Mouse (Mus musculus): ENCODE measurements around the gene Atp2a2.
"Not testable (repeated sequence)": the region's sequence is repeated elsewhere in the genome, so short reads cannot be mapped to it uniquely, and the experiment has no call there.

The Atp2a2 gene

DNA sequence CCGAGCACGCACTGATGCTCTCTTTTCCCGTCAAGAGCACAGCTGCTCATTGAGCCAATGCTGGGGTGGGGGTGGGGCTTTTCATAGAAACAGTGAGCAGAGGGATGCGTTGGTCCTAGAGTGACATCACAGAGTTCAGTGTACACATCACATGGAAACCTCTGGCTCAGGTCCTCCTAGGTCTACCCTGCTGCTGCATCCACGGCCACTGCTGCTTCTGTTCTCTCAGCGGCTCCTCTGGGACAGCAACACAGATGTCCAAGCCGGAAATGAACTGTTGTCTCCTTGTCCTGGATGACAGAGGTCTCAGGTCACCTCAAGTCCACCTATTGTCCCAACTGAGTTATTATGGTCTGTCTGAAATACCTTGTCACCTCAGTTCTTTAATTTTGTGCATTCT lies 52.1 kb downstream of the Atp2a2 start:
- DNase-seq (ENCODE audit: low spot score): no peak

DNA sequence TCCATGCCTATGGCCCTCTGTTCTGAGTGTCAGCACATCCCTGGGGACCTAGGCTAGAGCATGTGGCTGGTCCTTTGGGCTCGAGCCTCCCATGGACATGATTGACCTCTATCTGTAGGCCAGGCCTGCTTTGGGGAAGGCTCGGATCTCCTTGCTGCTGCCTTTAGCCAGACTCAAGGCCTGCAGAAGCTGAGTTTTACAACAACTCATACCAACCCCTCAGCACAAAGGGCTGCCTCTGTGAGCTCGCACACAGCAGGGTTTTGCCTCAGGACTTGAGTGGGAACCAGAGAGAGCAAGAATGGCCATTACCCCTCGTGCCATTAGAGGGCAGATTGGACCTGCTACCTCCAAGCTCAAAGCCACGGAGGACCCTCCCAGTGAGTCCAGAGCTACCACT lies 53.2 kb downstream of the Atp2a2 start:
- DNase-seq (ENCODE audit: low spot score): no peak

DNA sequence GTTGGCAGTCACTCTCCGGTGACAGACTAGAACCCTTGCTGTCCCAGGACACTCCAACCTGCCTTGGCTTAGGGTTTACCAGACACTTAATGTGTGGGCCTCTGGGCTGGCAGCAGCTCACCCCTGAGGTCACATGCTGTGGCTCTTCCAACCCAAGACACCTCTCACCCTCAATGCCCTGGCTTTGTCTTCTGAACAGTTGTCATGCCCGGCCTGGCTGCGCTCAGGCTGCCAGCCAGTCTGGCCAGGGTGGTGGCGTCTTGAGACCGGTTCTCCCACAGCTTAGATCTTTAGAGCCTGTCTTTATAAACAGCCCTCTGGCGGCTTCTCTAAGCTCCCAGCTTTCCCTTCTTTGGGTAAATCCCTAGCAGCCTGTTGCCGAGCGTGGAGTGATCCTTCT lies 54.2 kb downstream of the Atp2a2 start:
- no peak for DNase-seq (ENCODE audit: low spot score)

DNA sequence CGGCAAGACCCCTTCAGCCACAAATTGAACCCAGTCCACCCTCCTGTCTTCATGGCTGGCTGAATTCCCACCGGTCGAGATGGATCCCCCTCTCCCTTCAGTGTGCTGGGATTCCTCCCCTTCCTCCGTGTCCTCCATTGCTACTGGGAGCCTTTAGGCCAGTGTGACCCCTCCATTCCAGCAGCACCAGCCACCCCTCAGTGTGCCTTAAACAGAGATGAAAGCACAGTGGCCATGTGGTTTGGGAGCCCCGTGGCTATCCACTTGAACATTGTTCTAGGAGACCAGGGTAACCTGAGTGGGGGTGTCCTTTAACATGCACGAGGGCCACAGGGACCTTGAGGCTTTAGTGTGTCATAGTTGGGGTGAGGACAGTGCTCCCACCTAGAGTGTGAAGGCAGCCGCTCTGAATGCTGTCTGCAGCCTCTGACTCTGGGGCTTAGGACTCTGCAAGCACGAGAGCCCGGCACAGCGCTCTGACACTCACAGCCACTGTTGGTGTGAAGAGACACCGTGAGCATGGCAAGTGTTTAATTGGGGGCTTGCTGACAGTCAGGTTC lies 56.9 kb downstream of the Atp2a2 start:
- DNase-seq (ENCODE audit: low spot score): no peak

DNA sequence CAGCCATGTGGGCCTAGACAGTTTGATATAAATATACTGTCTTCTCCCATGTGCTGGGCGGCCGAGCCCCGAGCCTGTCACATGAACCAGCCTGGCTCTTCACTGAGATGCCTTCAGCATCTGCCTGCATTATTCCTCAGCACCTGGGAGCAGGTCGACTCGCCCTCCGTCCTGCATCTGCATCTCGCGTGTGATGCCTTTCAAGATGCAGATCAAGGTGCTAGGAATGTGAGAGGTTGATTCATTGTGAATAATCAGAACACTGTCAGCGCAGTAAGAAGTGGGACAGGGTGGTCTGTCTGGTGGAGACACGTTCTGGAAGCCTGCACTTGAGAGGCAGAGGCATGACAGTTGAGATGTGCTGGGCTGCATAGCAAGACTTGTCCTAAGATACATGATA lies 57.5 kb downstream of the Atp2a2 start:
- no peak for DNase-seq (ENCODE audit: low spot score)

DNA sequence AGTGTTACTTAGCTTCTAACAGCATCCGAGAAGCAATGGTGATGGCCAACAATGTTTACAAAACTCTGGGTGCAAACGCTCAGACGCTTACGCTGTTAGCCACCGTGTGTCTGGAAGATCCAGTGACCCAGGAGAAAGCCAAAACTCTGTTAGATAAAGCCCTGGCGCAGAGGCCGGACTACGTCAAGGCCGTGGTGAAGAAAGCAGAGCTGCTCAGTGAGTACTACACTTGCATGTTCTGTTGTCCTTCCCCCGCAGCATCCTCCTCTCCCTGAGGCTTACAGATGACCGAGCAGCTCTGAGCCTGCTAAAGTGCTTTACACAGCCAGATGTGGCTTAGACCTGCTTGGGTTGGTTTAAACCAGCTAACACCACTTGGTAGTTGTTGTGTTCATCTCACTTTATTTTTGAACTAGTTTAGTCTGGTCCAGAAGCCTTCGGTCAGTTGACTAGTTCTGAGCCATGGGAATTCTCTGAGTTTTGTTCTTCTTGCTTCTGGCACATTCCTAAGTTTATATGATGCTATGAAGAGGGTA lies 61.9 kb downstream of the Atp2a2 start:
- DNase-seq (ENCODE audit: low spot score): no peak

DNA sequence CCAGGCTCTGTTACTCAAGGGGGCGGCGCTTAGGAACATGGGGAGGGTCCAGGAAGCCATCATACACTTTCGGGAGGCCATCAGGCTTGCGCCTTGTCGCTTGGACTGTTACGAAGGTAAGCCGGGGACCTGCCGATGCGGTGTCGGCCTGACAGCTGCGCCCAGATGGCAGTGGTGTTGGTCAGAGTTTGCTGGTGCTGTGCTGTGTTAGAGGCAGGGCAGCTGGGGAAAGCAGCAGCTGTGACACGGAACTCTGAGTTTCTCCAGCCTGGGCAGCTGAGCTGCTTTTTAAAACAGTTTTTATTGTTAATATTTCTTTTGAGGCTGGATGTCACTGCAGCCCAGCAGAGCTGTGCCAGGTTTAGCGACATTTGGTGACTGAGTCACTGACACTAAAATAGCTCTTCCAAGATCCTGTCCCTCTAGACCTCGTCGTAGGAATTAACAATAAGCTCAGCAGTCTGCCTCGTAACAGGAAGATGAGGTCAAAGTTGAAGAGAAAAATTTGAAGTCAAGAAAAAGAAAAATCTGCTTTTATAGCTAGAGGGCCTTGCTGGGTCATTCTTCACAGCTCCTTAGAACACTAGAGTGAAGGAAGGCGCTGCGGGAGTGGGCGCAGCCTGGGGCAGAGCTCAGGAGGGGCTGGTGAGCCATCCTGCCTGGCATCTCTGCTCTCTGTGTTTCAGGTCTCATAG lies 62.5 kb downstream of the Atp2a2 start:
- no peak for DNase-seq (ENCODE audit: low spot score)

DNA sequence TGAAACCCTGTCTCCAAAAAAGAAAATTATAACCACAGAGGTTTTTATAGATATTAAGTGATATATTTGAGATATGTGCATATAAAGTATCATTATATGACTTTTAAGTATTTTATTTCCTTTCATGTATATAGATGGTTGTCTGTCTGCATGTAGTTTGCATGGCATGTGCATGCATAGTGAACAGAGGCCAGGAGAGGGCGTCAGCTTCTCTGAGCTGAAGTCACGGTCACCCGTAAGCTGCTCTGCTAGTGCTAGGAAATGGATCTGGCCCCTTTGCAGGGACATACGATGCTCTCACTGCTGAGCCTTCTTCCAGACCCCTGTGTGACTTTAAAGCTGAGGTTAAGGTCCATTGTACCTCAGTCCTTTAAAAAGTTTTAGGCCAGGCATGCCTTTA lies 67.5 kb downstream of the Atp2a2 start:
- no peak for DNase-seq (ENCODE audit: low spot score)

DNA sequence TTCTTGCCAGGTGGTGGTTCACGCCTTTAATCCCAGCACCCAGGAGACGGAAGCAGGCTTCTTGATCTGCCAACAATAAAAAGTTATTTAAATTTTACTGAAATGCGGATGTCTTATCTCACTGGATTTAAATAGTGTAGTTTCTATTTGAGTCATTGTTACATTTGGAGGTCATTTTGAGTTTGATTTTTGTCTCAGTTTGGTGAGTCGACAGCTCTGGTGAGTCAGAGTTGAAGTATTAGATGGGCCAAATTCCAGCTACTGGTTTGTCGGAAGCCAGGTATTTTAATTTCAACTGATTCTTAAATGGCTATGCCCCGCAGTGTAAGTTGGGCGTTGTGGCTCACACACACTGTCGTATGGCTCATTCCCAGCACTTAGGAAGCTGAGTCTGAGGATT lies 70.8 kb downstream of the Atp2a2 start:
- no peak for DNase-seq (ENCODE audit: low spot score)

DNA sequence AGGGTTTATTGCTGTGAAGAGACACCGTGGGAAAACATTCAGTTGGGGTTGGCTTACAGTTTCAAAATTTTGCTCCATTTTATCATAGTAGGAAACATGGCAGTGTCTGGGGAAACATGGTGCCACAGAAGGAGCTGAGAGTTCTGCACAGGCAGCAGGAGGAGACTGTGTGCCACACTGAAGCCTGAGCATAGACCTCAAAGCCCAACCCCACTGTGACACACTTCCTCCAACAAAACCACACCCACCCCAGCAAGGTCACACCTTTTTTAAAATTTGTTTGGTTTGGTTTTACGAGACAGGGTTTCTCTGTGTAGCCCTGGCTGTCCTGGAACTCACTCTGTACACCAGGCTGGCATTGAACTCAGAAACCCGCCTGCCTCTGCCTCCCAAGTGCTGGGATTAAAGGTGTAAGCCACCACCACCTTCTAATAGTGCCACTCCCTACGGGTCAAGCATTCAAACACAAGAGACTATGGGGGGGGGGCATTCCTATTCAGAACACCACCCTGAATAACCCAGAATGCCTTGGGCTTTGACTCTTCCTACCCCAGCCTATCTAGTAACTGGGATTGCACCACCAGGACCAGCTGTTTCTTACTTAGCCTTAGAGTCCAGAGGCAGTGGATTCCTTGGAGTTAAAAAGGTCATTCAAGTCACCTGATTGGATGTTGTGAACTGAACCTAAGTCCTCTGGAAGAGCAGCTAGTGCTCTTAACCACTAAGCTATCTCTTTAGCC lies 71.8 kb downstream of the Atp2a2 start:
- no peak for DNase-seq (ENCODE audit: low spot score)

DNA sequence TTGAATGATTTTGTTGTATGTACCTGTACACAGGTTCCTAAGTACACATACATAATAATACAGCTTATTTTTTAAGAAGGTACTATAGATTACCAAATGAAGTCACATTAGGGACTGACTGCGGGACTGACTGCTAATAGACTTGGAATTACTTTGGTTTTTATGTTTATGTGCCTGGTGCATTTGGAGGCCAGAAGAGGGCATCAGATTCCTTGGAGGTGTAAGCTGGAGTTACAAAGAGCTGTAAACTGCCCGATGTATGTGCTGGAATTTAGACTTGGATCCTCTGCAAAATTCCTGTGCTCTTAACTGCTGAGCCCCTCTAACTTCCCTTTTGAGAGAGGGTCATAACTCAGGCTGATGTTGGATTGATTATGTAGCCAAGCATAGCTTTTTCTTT lies 76.5 kb downstream of the Atp2a2 start:
- DNase-seq (ENCODE audit: low spot score): no peak

DNA sequence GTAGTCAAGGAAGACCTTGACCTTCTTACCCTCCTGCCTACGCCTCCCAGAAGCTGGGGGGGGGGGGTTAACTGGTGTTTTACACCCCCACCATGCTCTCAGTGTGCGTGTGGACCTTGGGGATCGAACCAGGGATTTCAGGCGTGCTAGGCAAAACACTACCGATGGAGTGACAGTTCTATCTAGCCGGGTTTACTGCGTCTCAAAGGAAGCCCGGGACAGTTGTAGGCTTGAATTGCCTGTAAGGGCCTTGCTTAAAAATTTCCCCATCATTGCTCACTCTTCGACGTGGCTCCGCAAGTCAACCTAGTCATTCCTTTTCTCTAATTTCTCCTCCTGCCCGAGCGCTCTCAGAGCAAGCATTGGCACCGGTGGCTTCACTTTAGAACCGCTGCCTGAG lies 78.9 kb downstream of the Atp2a2 start:
- DNase-seq (ENCODE audit: low spot score): no peak

DNA sequence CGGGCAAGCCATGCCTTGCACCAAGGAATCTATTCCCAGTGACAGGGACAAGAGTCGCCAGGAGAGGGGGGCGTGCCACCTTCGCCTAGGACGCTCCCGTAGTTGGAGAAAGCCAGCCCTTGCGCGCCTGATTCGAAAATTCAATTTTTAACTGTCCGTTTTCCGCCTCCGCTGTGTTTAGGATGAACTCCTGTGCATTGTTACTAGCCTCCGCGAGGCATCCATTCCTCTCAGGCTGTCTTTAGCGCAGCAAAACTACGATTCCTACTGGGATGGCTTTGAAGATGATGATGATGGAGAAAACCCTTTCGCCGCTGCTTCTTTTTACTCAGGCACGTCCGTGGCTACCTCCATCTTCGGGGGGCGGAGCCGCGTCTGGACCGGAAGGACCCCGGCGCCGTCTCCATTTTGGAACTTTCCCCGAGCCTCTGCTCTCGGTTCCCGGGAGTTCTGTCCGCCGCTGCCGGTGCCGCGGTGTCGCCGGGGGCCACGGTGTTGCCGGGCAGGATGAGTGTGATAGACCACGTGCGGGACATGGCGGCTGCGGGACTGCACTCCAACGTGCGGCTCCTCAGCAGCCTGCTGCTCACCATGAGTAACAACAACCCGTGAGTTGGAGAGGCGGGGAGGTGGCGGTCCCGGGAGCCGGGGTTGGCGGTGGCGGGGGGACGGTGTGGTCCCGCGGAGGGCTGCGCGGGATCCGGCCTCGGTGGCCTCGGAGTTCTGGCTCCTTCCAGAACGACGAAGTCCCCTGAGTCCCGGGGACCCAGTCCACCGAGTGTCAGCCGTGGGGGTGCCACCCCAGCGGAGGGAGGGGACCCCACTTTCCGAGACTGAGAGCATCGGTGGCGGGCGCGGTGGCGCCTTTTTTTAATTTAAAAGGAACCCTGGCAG lies 79.7 kb downstream of the Atp2a2 start:
- DNase-seq (ENCODE audit: low spot score): peak; percentile 88

DNA sequence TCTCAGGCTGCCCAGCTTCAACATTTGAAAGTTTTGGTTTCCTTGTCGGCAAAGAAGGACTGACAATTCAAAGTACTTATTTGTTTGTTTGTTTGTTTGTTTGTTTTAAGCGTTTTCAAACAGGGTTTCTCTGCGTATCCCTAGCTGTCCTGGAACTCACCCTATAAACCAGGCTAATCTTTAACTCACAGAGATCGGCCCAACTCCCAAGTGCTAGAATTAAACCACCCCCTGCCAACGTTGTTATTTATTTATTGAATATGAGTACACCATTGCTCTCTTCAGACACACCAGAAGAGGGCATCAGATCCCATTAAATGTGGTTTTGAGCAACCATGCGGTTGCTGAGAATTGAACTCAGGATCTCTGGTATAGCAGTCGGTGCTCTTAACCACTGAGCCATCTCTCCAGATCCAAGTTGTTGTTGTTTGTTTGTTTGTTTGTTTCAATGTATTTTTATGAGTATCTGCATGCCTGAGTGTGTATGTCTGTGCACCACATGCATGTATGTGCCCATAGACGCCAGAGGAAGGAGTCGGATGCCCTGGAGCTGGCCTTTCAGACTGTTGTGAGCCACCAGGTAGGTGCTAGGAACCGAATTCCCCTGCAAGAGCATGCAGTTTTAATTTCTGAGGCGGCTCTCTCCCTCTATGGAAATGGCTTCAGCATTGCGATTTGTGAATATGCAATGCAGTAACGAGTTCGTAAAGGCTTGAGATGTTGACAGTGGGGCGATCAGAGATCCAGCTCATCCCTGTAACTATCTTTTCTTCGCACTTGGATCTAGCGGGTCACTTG lies 80.6 kb downstream of the Atp2a2 start, which contains the start of gene Anapc7:
TSS of gene Anapc7 (plus strand) at position 423 of the 798 bp plus-strand sequence.
- DNase-seq (ENCODE audit: low spot score): no peak

DNA sequence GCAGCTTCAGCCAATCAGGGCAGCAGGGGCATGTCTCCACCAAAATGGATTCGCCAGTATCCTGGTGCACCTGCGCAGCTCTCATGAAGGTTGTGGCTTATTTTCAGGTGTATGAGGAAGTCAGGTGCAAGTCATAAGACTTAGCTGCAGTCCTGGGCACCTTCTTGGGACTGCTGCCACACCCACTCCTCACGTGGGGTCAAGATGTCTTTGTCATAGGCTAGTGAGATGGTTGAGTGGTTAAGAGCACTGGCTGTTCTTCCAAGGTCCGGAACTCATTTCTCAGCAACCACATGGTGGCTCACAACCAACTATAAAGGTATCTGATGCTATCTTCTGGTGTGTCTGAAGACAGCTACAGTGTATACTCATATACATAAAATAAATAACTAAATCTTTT lies 81.3 kb downstream of the Atp2a2 start:
- not testable (repeated sequence) for DNase-seq (ENCODE audit: low spot score)

DNA sequence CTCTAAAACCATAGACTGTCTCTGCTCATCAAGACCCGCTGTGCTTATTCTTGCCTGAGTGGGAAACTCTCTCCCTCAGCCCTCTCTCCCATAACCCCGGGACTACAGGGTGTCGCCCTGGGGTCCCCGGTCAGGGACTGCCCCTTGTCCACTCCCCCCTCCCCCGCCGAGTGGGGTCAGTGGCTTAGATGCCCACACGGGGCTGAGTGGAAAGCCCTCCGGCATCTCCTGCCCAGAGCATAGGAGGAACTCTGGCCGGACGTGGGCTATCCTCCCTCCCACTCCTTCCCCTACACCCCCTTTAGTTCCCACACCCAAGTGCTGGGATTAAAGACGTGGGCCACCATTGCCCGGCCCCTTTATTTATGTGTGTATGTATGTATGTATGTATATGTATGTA lies 86.6 kb downstream of the Atp2a2 start:
- no peak for DNase-seq (ENCODE audit: low spot score)

DNA sequence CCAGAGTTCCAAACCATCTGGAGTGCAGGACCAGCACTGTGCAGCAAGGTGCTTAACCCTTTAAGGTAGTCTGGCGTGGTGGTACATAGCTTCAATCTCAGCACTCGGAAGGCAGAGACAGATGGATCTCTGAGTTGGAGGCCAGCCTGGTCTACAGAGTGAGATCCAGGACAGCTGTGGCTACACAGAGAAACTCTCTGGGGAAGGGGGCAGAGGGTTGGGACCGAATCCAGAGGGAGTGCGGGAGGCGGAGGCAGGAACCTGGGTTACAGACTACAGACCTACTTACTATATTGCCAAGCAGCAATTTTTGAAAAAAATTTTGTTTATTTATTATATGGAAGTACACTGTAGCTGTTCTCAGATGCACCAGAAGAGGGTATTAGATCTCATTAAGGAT lies 87.7 kb downstream of the Atp2a2 start:
- DNase-seq (ENCODE audit: low spot score): no peak

DNA sequence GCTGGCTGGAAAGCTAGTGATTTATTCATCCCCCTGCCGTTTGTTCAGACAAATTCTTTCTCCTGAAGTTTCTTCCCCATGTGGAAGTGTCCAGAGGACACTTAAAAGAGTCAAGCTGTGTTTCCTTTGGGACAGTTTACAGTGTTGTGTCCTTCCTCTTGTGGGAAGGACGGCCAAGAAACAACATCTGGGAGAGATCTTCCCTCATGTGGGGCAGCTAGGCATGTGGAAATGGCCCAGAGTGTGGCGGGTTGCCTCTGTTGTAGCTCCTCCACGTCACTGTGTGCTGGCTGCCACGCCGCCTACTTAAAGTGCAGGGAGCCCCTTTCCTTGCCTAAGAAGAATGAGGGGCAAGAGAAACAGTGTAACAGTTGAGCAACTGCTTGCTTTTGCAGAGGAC lies 89.2 kb downstream of the Atp2a2 start:
- DNase-seq (ENCODE audit: low spot score): no peak

DNA sequence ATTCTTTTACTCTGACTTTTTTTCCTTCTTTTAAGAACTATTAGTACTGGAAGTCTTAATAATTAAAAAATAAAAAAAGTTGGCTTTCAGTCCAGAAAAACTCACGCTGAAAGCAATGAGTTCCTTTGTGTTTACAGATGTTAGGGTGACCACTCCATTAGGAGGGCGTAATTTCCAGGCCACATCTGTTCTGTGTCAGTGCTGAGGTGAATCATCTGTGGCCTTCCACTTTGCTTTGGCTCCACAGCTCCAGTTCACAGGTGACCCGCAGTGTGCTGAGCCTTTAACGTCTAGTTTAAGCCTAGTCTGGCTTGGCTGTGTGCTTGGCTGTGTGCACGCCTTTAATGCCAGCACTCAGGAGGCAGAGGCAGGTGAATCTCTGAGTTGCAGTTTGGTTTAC lies 90.1 kb downstream of the Atp2a2 start:
- DNase-seq (ENCODE audit: low spot score): no peak

DNA sequence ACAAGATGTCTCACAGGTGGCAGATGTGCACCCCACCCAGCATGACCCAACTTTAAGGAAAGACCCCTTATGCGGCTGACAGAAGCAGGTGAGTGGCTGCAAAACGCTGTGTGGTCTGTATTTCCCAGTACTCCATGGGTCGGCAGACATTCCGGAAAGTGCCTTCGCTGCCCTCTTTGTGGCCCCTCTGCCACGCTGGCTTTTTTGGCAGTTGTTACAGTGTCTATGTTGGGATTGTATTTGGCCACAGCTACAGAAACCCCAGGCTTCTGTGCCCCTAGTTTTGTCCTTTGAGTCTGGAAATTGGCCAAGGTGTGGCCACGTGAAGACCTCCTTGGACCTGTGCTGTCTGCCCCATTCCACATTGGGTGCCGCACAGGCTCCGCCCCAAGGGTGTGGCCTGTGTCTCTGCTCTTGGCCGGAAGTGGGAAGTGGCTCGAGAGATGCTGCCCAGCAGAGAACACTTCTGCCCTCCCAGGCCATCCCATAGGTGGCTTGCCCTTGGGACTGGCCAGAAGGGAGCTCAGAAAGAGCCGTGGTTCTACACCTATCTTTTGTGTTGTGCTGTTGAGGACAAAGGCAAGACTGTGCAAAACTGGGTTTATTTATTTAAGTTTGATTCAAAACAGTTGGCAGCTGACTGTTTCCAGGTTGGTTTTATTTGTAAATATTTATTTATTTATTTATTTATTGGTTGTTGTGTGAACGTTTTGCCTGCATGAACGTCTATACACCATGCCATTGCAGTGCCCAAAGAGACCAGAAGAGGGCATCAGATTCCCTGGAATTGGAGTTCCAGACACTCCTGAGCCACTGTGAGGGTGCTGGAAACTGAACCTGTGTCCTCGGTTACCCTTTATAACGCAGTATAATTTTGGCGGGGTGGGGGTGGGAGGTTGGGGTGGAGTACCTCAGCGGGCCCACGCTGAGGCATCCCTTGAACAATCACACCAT lies 92.1 kb downstream of the Atp2a2 start:
- no peak for DNase-seq (ENCODE audit: low spot score)

Data from c-Kit-positive CD71-positive TER-119-positive erythroid progenitor cells, embryonic 14.5 days (primary cell).